In genomic region chr10:5153047-5153446, GRCm38 (mm10) we compare ENCODE assay signal across 27 mouse cellular contexts.
DNase-seq lines count a peak whose midpoint lies in the region.
"Had no signal": no experiment of that assay in that cellular context is flagged by ENCODE, and none has a peak within 500 bp of the region (broad histone marks: within the 10 kb centered on the region; RNA-seq: fewer than 3 reads in every experiment).

No protein-coding gene starts in this region.

- peak; percentile 95 for DNase-seq in heart, adult 11 months
- DNase-seq in heart, embryonic 10.5 days (ENCODE audit: low spot score): no peak
- DNase-seq in heart, adult 9 months (ENCODE audit: low spot score in 2 of 2): peak; percentile 24 to 64
- no peak for DNase-seq in heart, postnatal 14 days
- DNase-seq in kidney, adult 9 months: peak; percentile 34
- DNase-seq in kidney, adult 18-20 months: no peak
- DNase-seq: adrenal gland, postnatal 14 days; B cell, adult 2 months; cerebellum, adult 11-12 months; cerebellum, adult 8-10 months; cerebellum, postnatal 10 days; cerebellum, postnatal 36 days; embryo, embryonic 11 days; gastrocnemius, postnatal 14 days; heart, postnatal 10 days; kidney, adult 11 months had no signal

- 83% methylated on average over 6 of the region's 6 CpGs for WGBS in heart, embryonic 10.5 days

- no peak overlapping the region for H3K27ac ChIP-seq in heart, embryonic 10.5 days
- H3K27ac ChIP-seq: embryonic facial prominence, embryonic 10.5 days; embryonic facial prominence, embryonic 13.5 days; forebrain, embryonic 12.5 days; forebrain, embryonic 15.5 days; hindbrain, embryonic 10.5 days; hindbrain, embryonic 13.5 days; intestine, embryonic 15.5 days had no signal

- intact Hi-C loops in heart, postnatal 14 days (cut with DNase I): no loop called here

- no peak overlapping the region for H3K4me3 ChIP-seq in heart, embryonic 10.5 days
- H3K4me3 ChIP-seq: embryonic facial prominence, embryonic 10.5 days; embryonic facial prominence, embryonic 13.5 days; erythroblast, embryonic 14.5 days; forebrain, embryonic 12.5 days; forebrain, embryonic 15.5 days; hindbrain, embryonic 10.5 days; hindbrain, embryonic 13.5 days; intestine, embryonic 15.5 days had no signal

- H3K4me1 ChIP-seq in heart, embryonic 10.5 days: no peaks in the 10 kb centered on the region
- H3K4me1 ChIP-seq: embryonic facial prominence, embryonic 10.5 days; embryonic facial prominence, embryonic 13.5 days; forebrain, embryonic 12.5 days; forebrain, embryonic 15.5 days; hindbrain, embryonic 10.5 days; hindbrain, embryonic 13.5 days; intestine, embryonic 15.5 days had no signal

- H3K9me3 ChIP-seq in heart, embryonic 10.5 days: no peaks in the 10 kb centered on the region
- H3K9me3 ChIP-seq: embryonic facial prominence, embryonic 10.5 days; embryonic facial prominence, embryonic 13.5 days; forebrain, embryonic 12.5 days; forebrain, embryonic 15.5 days; G1E; hindbrain, embryonic 10.5 days; hindbrain, embryonic 13.5 days; intestine, embryonic 15.5 days had no signal

- no peaks in the 10 kb centered on the region for H3K27me3 ChIP-seq in heart, embryonic 10.5 days (ENCODE audit: insufficient read depth, poor library complexity, severe bottlenecking)
- H3K27me3 ChIP-seq: CH12.LX; embryonic facial prominence, embryonic 13.5 days; forebrain, embryonic 12.5 days; forebrain, embryonic 15.5 days; hindbrain, embryonic 13.5 days; intestine, embryonic 15.5 days; Patski had no signal

- peaks cover 28% of the 10 kb centered on the region; the same call in 1 of the 2 replicates for H3K36me3 ChIP-seq in heart, embryonic 10.5 days
- H3K36me3 ChIP-seq: embryonic facial prominence, embryonic 10.5 days; forebrain, embryonic 12.5 days; forebrain, embryonic 15.5 days; hindbrain, embryonic 10.5 days; intestine, embryonic 15.5 days had no signal

Comparison
In these comparisons a context has a peak if more than half of its experiments do, and no peak if none do; other contexts are left out.
1. DNase-seq: peak in heart, adult 11 months (single experiment), heart, adult 9 months (2 of 2) and kidney, adult 9 months (single experiment); none in heart, embryonic 10.5 days (single experiment), heart, postnatal 14 days (0 of 2) and kidney, adult 18-20 months (single experiment).